Mouse (Mus musculus) E14TG2a.4 (cell line): ENCODE data around the gene Plaa.
"Not testable (repeated sequence)": the region's sequence is repeated elsewhere in the genome, so short reads cannot be mapped to it uniquely, and the experiment has no call there.

Experiments
- H3K27me3 ChIP-seq: 2 replicates; pipeline ENCODE4 v1.6.1; 2014; ENCODE audit warnings: low read length, control low read depth; ENCODE audit not compliant: insufficient read depth
- H3K36me3 ChIP-seq: 2 replicates; pipeline ENCODE4 v1.6.1; 2014; ENCODE audit warnings: low read length, control low read depth; ENCODE audit not compliant: insufficient read depth
- H3K4me1 ChIP-seq: replicated peaks from 2 replicates; pipeline ENCODE4 v1.6.1; 2014; ENCODE audit warnings: low read depth, low read length, control low read depth
- H3K4me3 ChIP-seq: replicated peaks from 2 replicates; pipeline ENCODE4 v1.5.1; 2014; ENCODE audit warnings: mild to moderate bottlenecking, low read length
- H3K9me3 ChIP-seq: 2 replicates; pipeline ENCODE4 v1.6.1; 2014; ENCODE audit warnings: low read length, control low read depth
- CTCF ChIP-seq: conservative IDR thresholded peaks from 2 replicates; pipeline ENCODE4 v1.5.1; 2014; ENCODE audit warnings: low read length
- NANOG ChIP-seq: IDR thresholded peaks from 2 replicates; pipeline ENCODE4 v1.6.1; 2014; ENCODE audit warnings: borderline replicate concordance, low read length, mixed read lengths
- POU5F1 ChIP-seq: IDR thresholded peaks from 2 replicates; pipeline ENCODE4 v1.6.1; 2014; ENCODE audit warnings: low read length, borderline replicate concordance

The Plaa gene

GRCm38 (mm10) chr4:94603031-94603629, at the start of gene Plaa:
Gene Plaa (minus strand): TSS chr4:94603244.
- peaks cover 34% of the 10 kb centered on the region for H3K4me1 ChIP-seq
- H3K4me3 ChIP-seq, result peak within 1 kb of the TSS; percentile 99
- TF ChIP-seq CTCF, result no peak
- no peak for TF ChIP-seq NANOG
- no peak for TF ChIP-seq POU5F1
- no peaks in the 10 kb centered on the region for H3K27me3 ChIP-seq
- peaks cover 13% of the 10 kb centered on the region for H3K36me3 ChIP-seq
- H3K9me3 ChIP-seq, result no peaks in the 10 kb centered on the region

- H3K27me3 ChIP-seq, H3K4me1 ChIP-seq, H3K4me3 ChIP-seq, H3K36me3 ChIP-seq, H3K9me3 ChIP-seq: not testable (repeated sequence)
Measured at GRCm38 (mm10) chr4:94650426-94651175, 47.6 kb upstream of the Plaa start.

GRCm38 (mm10) chr4:94649920-94650319, 46.9 kb upstream of the Plaa start, which contains the start of gene Lrrc19:
Gene Lrrc19 (minus strand): TSS chr4:94650144.
- TF ChIP-seq NANOG (no peak), POU5F1 (no peak), CTCF (no peak)
- H3K4me1 ChIP-seq, result no peaks in the 10 kb centered on the region
- no peaks in the 10 kb centered on the region for H3K9me3 ChIP-seq
- no peak within 1 kb of the TSS for H3K4me3 ChIP-seq
- H3K27me3 ChIP-seq, result no peaks in the 10 kb centered on the region
- H3K36me3 ChIP-seq, result 0 out of 2 replicates have a peak, but pooled peaks cover 3% of the 10 kb centered on the region

GRCm38 (mm10) chr4:94643141-94643540, 40.1 kb upstream of the Plaa start:
- Histone ChIP-seq H3K4me1 (no peaks in the 10 kb centered on the region), H3K27me3 (no peaks in the 10 kb centered on the region), H3K9me3 (no peaks in the 10 kb centered on the region), H3K36me3 (no peaks in the 10 kb centered on the region), H3K4me3 (no peak overlapping the region)
- TF ChIP-seq NANOG, result no peak
- TF ChIP-seq CTCF, result no peak
- no peak for TF ChIP-seq POU5F1

GRCm38 (mm10) chr4:94620077-94620476, 17.0 kb upstream of the Plaa start:
- no peaks in the 10 kb centered on the region for H3K27me3 ChIP-seq
- H3K36me3 ChIP-seq, result peaks cover 11% of the 10 kb centered on the region; the same call in 1 of the 2 replicates
- peaks cover 5% of the 10 kb centered on the region for H3K4me1 ChIP-seq
- no peak for TF ChIP-seq NANOG
- TF ChIP-seq POU5F1, result no peak
- TF ChIP-seq CTCF, result no peak
- no peak overlapping the region for H3K4me3 ChIP-seq
- H3K9me3 ChIP-seq, result no peaks in the 10 kb centered on the region

- Histone ChIP-seq H3K27me3 (no peaks in the 10 kb centered on the region), H3K9me3 (no peaks in the 10 kb centered on the region), H3K36me3 (no peaks in the 10 kb centered on the region), H3K4me1 (peaks cover 26% of the 10 kb centered on the region), H3K4me3 (peak overlapping the region; percentile 85)
- TF ChIP-seq POU5F1 (no peak), CTCF (no peak), NANOG (no peak)
Measured at GRCm38 (mm10) chr4:94614627-94615006, 11.6 kb upstream of the Plaa start.

GRCm38 (mm10) chr4:94613972-94614626, 11.1 kb upstream of the Plaa start, which contains the start of gene Ift74:
Gene Ift74 (plus strand): TSS chr4:94614491.
- peak within 1 kb of the TSS; percentile 85 for H3K4me3 ChIP-seq
- no peaks in the 10 kb centered on the region for H3K27me3 ChIP-seq
- H3K9me3 ChIP-seq, result no peaks in the 10 kb centered on the region
- TF ChIP-seq NANOG (no peak), CTCF (no peak), POU5F1 (no peak)
- H3K36me3 ChIP-seq, result no peaks in the 10 kb centered on the region
- peaks cover 30% of the 10 kb centered on the region for H3K4me1 ChIP-seq

GRCm38 (mm10) chr4:94610339-94610738, 7.3 kb upstream of the Plaa start:
- no peak for TF ChIP-seq POU5F1
- TF ChIP-seq NANOG, result no peak
- TF ChIP-seq CTCF, result no peak
- H3K36me3 ChIP-seq, result peaks cover 4% of the 10 kb centered on the region
- no peaks in the 10 kb centered on the region for H3K9me3 ChIP-seq
- H3K27me3 ChIP-seq, result no peaks in the 10 kb centered on the region
- H3K4me3 ChIP-seq, result no peak overlapping the region
- peaks cover 28% of the 10 kb centered on the region for H3K4me1 ChIP-seq

- Histone ChIP-seq H3K4me3 (no peak overlapping the region), H3K4me1 (peaks cover 36% of the 10 kb centered on the region), H3K36me3 (peaks cover 11% of the 10 kb centered on the region), H3K27me3 (no peaks in the 10 kb centered on the region), H3K9me3 (no peaks in the 10 kb centered on the region)
- TF ChIP-seq POU5F1 (no peak), CTCF (no peak), NANOG (no peak)
Measured at GRCm38 (mm10) chr4:94605591-94605990, 2.5 kb upstream of the Plaa start.
